In genomic region chr12:112596454-112596853, GRCm38 (mm10) we compare ENCODE assay signal across 16 mouse cellular contexts. TPM values are rescaled to one million over a fixed set of nuclear protein-coding genes. Genes with fewer than 3 reads are reported as not detected.
A peak's percentile ranks its signal among the peaks of the same experiment; 100 is the strongest.
DNase-seq lines count a peak whose midpoint lies in the region; TF ChIP-seq lines count a peak whose summit lies in the region.
"Had no signal": no experiment of that assay in that cellular context is flagged by ENCODE, and none has a peak within 500 bp of the region (broad histone marks: within the 10 kb centered on the region; RNA-seq: fewer than 3 reads in every experiment).

No protein-coding gene starts in this region.

- TF ChIP-seq POLR2A in MEL (IDR thresholded peaks at IDR 0.05; ENCODE audit: control insufficient read depth in 1 of 2, insufficient read depth in 1 of 2, low read depth in 1 of 2, low read length in 2 of 2, poor library complexity in 1 of 2): no peak
- 0 out of 2 replicates have a peak, but pooled peaks have one; percentile 9 for TF ChIP-seq POLR2A in embryonic fibroblast, embryonic 13.5 days (IDR thresholded peaks at IDR 0.05; ENCODE audit: low read depth, low read length)

- H3K27me3 ChIP-seq in MEL (ENCODE audit: control insufficient read depth in 1 of 2, insufficient read depth in 2 of 2, low read length in 2 of 2): no peaks in the 10 kb centered on the region
- H3K27me3 ChIP-seq: limb, embryonic 12.5 days had no signal

- H3K36me3 ChIP-seq in MEL (ENCODE audit: control insufficient read depth in 1 of 2, insufficient read depth in 2 of 2, low read length in 2 of 2): peaks cover 4 to 44% of the 10 kb centered on the region in 2 experiments; a peak in 3 of 4 replicates
- H3K36me3 ChIP-seq: limb, embryonic 12.5 days had no signal

- H3K79me2 ChIP-seq in MEL (ENCODE audit: control insufficient read depth, insufficient read depth, low read length, poor library complexity): peaks cover 20% of the 10 kb centered on the region

- H3K4me3 ChIP-seq in left cerebral cortex, adult 2 months: no peak overlapping the region
- no peak overlapping the region for H3K4me3 ChIP-seq in MEL (ENCODE audit: control insufficient read depth in 1 of 2, insufficient read depth in 1 of 2, low read depth in 2 of 2, low read length in 2 of 2)
- no peak overlapping the region for H3K4me3 ChIP-seq in embryonic fibroblast, embryonic 13.5 days (ENCODE audit: insufficient read depth, low read length)
- H3K4me3 ChIP-seq: limb, embryonic 12.5 days had no signal

- intact Hi-C loops in left cerebral cortex, adult 2 months (cut with DNase I): no loop called here
- intact Hi-C loops in left cerebral cortex, postnatal 36 days (cut with DNase I): no loop called here

- no peaks in the 10 kb centered on the region for H3K9me3 ChIP-seq in MEL (replicated peaks; ENCODE audit: insufficient read depth, low read length)
- H3K9me3 ChIP-seq: limb, embryonic 12.5 days had no signal

- no peak for TF ChIP-seq CTCF in left cerebral cortex, adult 2 months (IDR thresholded peaks at IDR 0.05)
- TF ChIP-seq CTCF in MEL (IDR thresholded peaks at IDR 0.05 in 2 of 3, conservative IDR thresholded peaks at IDR 0.05 in 1 of 3; ENCODE audit: control insufficient read depth in 1 of 3, insufficient read depth in 1 of 3, low read depth in 2 of 3, low read length in 3 of 3, poor library complexity in 1 of 3, severe bottlenecking in 1 of 3): no peak
- TF ChIP-seq CTCF in embryonic fibroblast, embryonic 13.5 days (IDR thresholded peaks at IDR 0.05; ENCODE audit: borderline replicate concordance, insufficient read depth, low read length): no peak

- no peak overlapping the region for H3K9ac ChIP-seq in MEL (ENCODE audit: control insufficient read depth, low read depth, low read length, poor library complexity, severe bottlenecking)
- H3K9ac ChIP-seq: limb, embryonic 12.5 days had no signal

- DNase-seq in adrenal gland, postnatal 14 days: peak; percentile 57
- no peak for DNase-seq in adrenal gland, adult 18-20 months (ENCODE audit: low spot score in 2 of 2)
- no peak for DNase-seq in left cerebral cortex, adult 2 months (ENCODE audit: extremely low spot score in 1 of 2, low spot score in 2 of 2)
- DNase-seq in left cerebral cortex, postnatal 36 days (ENCODE audit: low spot score in 2 of 2): no peak
- no peak for DNase-seq in MEL (ENCODE audit: low read depth, low spot score)
- no peak for DNase-seq in thymus, postnatal 25 days
- no peak for DNase-seq in urinary bladder, postnatal 4 days (ENCODE audit: low spot score in 2 of 2)
- DNase-seq: cerebellum, adult 8-10 months; kidney, adult 8-10 months; kidney, postnatal 36 days; lung, adult 18-20 months; midbrain, embryonic 14.5 days; thymus, postnatal 4 days had no signal

- peak overlapping the region; percentile 87; the same call in 1 of the 2 replicates for H3K27ac ChIP-seq in left cerebral cortex, adult 2 months
- H3K27ac ChIP-seq in MEL (ENCODE audit: control insufficient read depth, low read depth, low read length): no peak overlapping the region
- H3K27ac ChIP-seq in embryonic fibroblast, embryonic 13.5 days (ENCODE audit: insufficient read depth, low read length): peak overlapping the region; percentile 88
- H3K27ac ChIP-seq: limb, embryonic 12.5 days; macrophage had no signal

- TF ChIP-seq RAD21 in MEL (IDR thresholded peaks at IDR 0.05; ENCODE audit: low read depth, low read length): no peak

- no peak for TF ChIP-seq EP300 in MEL (IDR thresholded peaks at IDR 0.05; ENCODE audit: low read depth in 1 of 2, low read length in 2 of 2)

- peaks cover 41 to 54% of the 10 kb centered on the region in 2 experiments for H3K4me1 ChIP-seq in MEL (ENCODE audit: control insufficient read depth in 1 of 2, insufficient read depth in 2 of 2, low read length in 2 of 2)
- H3K4me1 ChIP-seq in embryonic fibroblast, embryonic 13.5 days (ENCODE audit: control insufficient read depth, insufficient read depth, low read length): peaks cover 32% of the 10 kb centered on the region

TF ChIP-seq in MEL, 35 proteins besides CTCF, POLR2A, EP300 and RAD21:
- TF ChIP-seq HCFC1 (IDR thresholded peaks at IDR 0.05; ENCODE audit: low read depth, low read length) (no peak), MXI1 (IDR thresholded peaks at IDR 0.05; ENCODE audit: low read depth, low read length) (0 out of 2 replicates have a peak, but pooled peaks have one; percentile 1), SMC3 (IDR thresholded peaks at IDR 0.05; ENCODE audit: low read depth, low read length) (no peak)

RNA-seq across cellular contexts. Expression of gene Inf2, which starts 7.9 kb away (rescaled TPM):
- 25.3 and 33.2 TPM in 2 replicates for total RNA-seq in adrenal gland, postnatal 14 days (2021)
- total RNA-seq in adrenal gland, adult 18-20 months (2021): 10 to 100 TPM; 25.2 to 29.7 TPM
- 100 to 1,000 TPM; 131 to 151 TPM for total RNA-seq in left cerebral cortex, adult 2 months (2021)
- total RNA-seq in left cerebral cortex, postnatal 36 days (2021): 100 to 1,000 TPM; 128 to 143 TPM
- total RNA-seq in MEL (2012; rRNA removed): 23.2 and 26.1 TPM in 2 replicates
- polyA plus RNA-seq in MEL (2012; ENCODE audit: insufficient read depth in 1 of 2, insufficient read length in 2 of 2, low read depth in 1 of 2, low replicate concordance in 2 of 2, missing spikeins in 1 of 2): 100 to 1,000 TPM in 1 of 2 experiments, 10 to 100 TPM in 1; 55.7 to 122 TPM
- polyA plus RNA-seq in embryonic fibroblast, embryonic 13.5 days (2011; ENCODE audit: insufficient read length, low read depth, missing spikeins): 67.6 and 103 TPM in 2 replicates

RNA-seq across cellular contexts. Expression of gene Adssl1, which starts 23.4 kb away (rescaled TPM):
- 34.1 and 37.6 TPM in 2 replicates for total RNA-seq in adrenal gland, postnatal 14 days (2021)
- total RNA-seq in adrenal gland, adult 18-20 months (2021): 10 to 100 TPM; 17.1 to 31.3 TPM
- total RNA-seq in left cerebral cortex, adult 2 months (2021): 10 to 100 TPM; 16.2 to 16.5 TPM
- 10 to 100 TPM; 14.3 to 25.8 TPM for total RNA-seq in left cerebral cortex, postnatal 36 days (2021)
- total RNA-seq in MEL (2012; rRNA removed): 36.0 and 58.2 TPM in 2 replicates
- polyA plus RNA-seq in MEL (2012; ENCODE audit: insufficient read depth in 1 of 2, insufficient read length in 2 of 2, low read depth in 1 of 2, low replicate concordance in 2 of 2, missing spikeins in 1 of 2): 10 to 100 TPM in 1 of 2 experiments, not detected in 1; 63.9 TPM
- polyA plus RNA-seq in embryonic fibroblast, embryonic 13.5 days (2011; ENCODE audit: insufficient read length, low read depth, missing spikeins): 2.2 and 4.8 TPM in 2 replicates

RNA-seq across cellular contexts. Expression of gene Siva1, which starts 48.0 kb away (rescaled TPM):
- 48.4 and 54.1 TPM in 2 replicates for total RNA-seq in adrenal gland, postnatal 14 days (2021)
- total RNA-seq in adrenal gland, adult 18-20 months (2021): 10 to 100 TPM; 36.6 to 43.6 TPM
- total RNA-seq in left cerebral cortex, adult 2 months (2021): 10 to 100 TPM; 19.7 to 21.5 TPM
- total RNA-seq in left cerebral cortex, postnatal 36 days (2021): 10 to 100 TPM; 17.8 to 23.0 TPM
- 591 and 659 TPM in 2 replicates for total RNA-seq in MEL (2012; rRNA removed)
- 100 to 1,000 TPM in 1 of 2 experiments, not detected in 1; 531 TPM for polyA plus RNA-seq in MEL (2012; ENCODE audit: insufficient read depth in 1 of 2, insufficient read length in 2 of 2, low read depth in 1 of 2, low replicate concordance in 2 of 2, missing spikeins in 1 of 2)
- polyA plus RNA-seq in embryonic fibroblast, embryonic 13.5 days (2011; ENCODE audit: insufficient read length, low read depth, missing spikeins): 89.1 and 93.5 TPM in 2 replicates

Comparison
In these comparisons a context has a peak if more than half of its experiments do, and no peak if none do; other contexts are left out.
1. RNA of gene Siva1, which starts 48.0 kb away (total RNA-seq): 591 to 659 TPM in MEL; 48.4 to 54.1 TPM in adrenal gland, postnatal 14 days, 36.6 to 43.6 TPM in adrenal gland, adult 18-20 months, 17.8 to 23.0 TPM in left cerebral cortex, postnatal 36 days and 19.7 to 21.5 TPM in left cerebral cortex, adult 2 months; every median in the first group is over 10 times any median in the second.